In genomic region chr5:115155831-115156230, GRCm38 (mm10) we compare ENCODE assay signal across 1 mouse cellular context.
TF ChIP-seq lines count a peak whose summit lies in the region.

No protein-coding gene starts in this region.

TF ChIP-seq in MEL, 35 proteins besides CTCF, POLR2A, EP300 and RAD21 (continued from another document):
- TF ChIP-seq RCOR1 (IDR thresholded peaks at IDR 0.05; ENCODE audit: low read depth, low read length) (0 out of 2 replicates have a peak, but pooled peaks have one; percentile 39), JUND (IDR thresholded peaks at IDR 0.05; ENCODE audit: low read depth, low read length) (no peak), MAFK (IDR thresholded peaks at IDR 0.05; ENCODE audit: borderline replicate concordance, low read depth, low read length) (peak; percentile 93), GATA1 (IDR thresholded peaks at IDR 0.05; ENCODE audit: low read depth, low read length) (peak; percentile 73), BHLHE40 (IDR thresholded peaks at IDR 0.05; ENCODE audit: borderline replicate concordance, low read depth, low read length) (0 out of 2 replicates have a peak, but pooled peaks have one; percentile 20), TAL1 (IDR thresholded peaks at IDR 0.05; ENCODE audit: low read length) (peak; percentile 81), CHD1 (IDR thresholded peaks at IDR 0.05; ENCODE audit: low read depth, low read length) (no peak), TCF12 (IDR thresholded peaks at IDR 0.05; ENCODE audit: low read depth, low read length) (peak; percentile 78), ZKSCAN1 (IDR thresholded peaks at IDR 0.05; ENCODE audit: low read depth, low read length) (no peak), POLR2AphosphoS2 (IDR thresholded peaks at IDR 0.05; ENCODE audit: low read length) (no peak), MXI1 (IDR thresholded peaks at IDR 0.05; ENCODE audit: low read depth, low read length) (peak; percentile 64; the same call in 1 of the 2 replicates), SIN3A (IDR thresholded peaks at IDR 0.05; ENCODE audit: low read length) (peak; percentile 84), HCFC1 (IDR thresholded peaks at IDR 0.05; ENCODE audit: low read depth, low read length) (peak; percentile 44; the same call in 1 of the 2 replicates)
